Mouse (Mus musculus) MEL (cell line): ENCODE measurements around the gene Ntn3. TPM values are rescaled to one million over a fixed set of nuclear protein-coding genes. Genes with fewer than 3 reads are reported as not detected.

Source experiments
- DNase-seq: peaks from one replicate; pipeline ENCODE4 v3.0.0; 2011; ENCODE audit warnings: low read depth, low spot score
- H3K27ac ChIP-seq: 2 replicates; pipeline ENCODE4 v1.5.1; 2012; ENCODE audit warnings: low read depth, mild to moderate bottlenecking, control low read depth, low read length, moderate library complexity; ENCODE audit not compliant: control insufficient read depth
- H3K27me3 ChIP-seq, 2 experiments: fragments of 150-350 bp in 1 of 2; sonication (generic) in 1 of 2; 2 replicates each; pipeline ENCODE4 v1.6.1; 2012; ENCODE audit warnings: low read length in 2 of 2, mild to moderate bottlenecking in 2 of 2, improper control_type of control experiment in 1 of 2, moderate library complexity in 1 of 2; ENCODE audit not compliant: insufficient read depth in 2 of 2, control insufficient read depth in 1 of 2
- H3K36me3 ChIP-seq, 2 experiments: 2 replicates each; pipeline ENCODE4 v1.6.1; 2012 to 2014; ENCODE audit warnings: low read length in 2 of 2, improper control_type of control experiment in 1 of 2, inconsistent platforms in 1 of 2, mild to moderate bottlenecking in 1 of 2; ENCODE audit not compliant: insufficient read depth in 2 of 2, control insufficient read depth in 1 of 2
- H3K4me1 ChIP-seq, 2 experiments: fragments of 150-350 bp in 1 of 2; sonication (generic) in 1 of 2; 2 replicates each; pipeline ENCODE4 v1.6.1; 2012; ENCODE audit warnings: low read length in 2 of 2, improper control_type of control experiment in 1 of 2, mild to moderate bottlenecking in 1 of 2; ENCODE audit not compliant: insufficient read depth in 2 of 2, control insufficient read depth in 1 of 2
- H3K4me3 ChIP-seq, 2 experiments: fragments of 150-350 bp in 1 of 2; sonication (generic) in 1 of 2; 2 replicates each; pipeline ENCODE4 v1.5.1; 2012; ENCODE audit warnings: low read depth in 2 of 2, low read length in 2 of 2, mild to moderate bottlenecking in 2 of 2, moderate library complexity in 2 of 2, control low read depth in 1 of 2, improper control_type of control experiment in 1 of 2; ENCODE audit not compliant: control insufficient read depth in 1 of 2, insufficient read depth in 1 of 2
- H3K79me2 ChIP-seq: 2 replicates; pipeline ENCODE4 v1.6.1; 2012; ENCODE audit warnings: mild to moderate bottlenecking, low read length, moderate library complexity; ENCODE audit not compliant: control insufficient read depth, poor library complexity, insufficient read depth
- H3K9ac ChIP-seq: 2 replicates; pipeline ENCODE4 v1.6.1; 2012; ENCODE audit warnings: low read depth, mild to moderate bottlenecking, control low read depth, low read length, moderate library complexity; ENCODE audit not compliant: control insufficient read depth, poor library complexity, severe bottlenecking
- H3K9me3 ChIP-seq: fragments of 150-350 bp; sonication (generic); replicated peaks from 2 replicates; pipeline ENCODE4 v1.6.1; 2012; ENCODE audit warnings: mild to moderate bottlenecking, low read length, improper control_type of control experiment, moderate library complexity; ENCODE audit not compliant: insufficient read depth
- BHLHE40 ChIP-seq: IDR thresholded peaks from 2 replicates; pipeline ENCODE4 v1.6.1; 2012; ENCODE audit warnings: low read depth, mild to moderate bottlenecking, inconsistent platforms, low read length, improper control_type of control experiment, borderline replicate concordance
- CTCF ChIP-seq, 3 experiments: IDR thresholded peaks in 2 of 3; conservative IDR thresholded peaks in 1 of 3; 2 replicates each; pipeline ENCODE4 v1.5.1; 2011 to 2012; ENCODE audit warnings: low read length in 3 of 3, low read depth in 2 of 3, mild to moderate bottlenecking in 2 of 3, improper control_type of control experiment in 1 of 3, inconsistent platforms in 1 of 3, mixed read lengths in 1 of 3, moderate library complexity in 1 of 3; ENCODE audit not compliant: control insufficient read depth in 1 of 3, insufficient read depth in 1 of 3, poor library complexity in 1 of 3, severe bottlenecking in 1 of 3
- E2F4 ChIP-seq: IDR thresholded peaks from 2 replicates; pipeline ENCODE4 v1.6.1; 2011; ENCODE audit warnings: low read depth, low read length, improper control_type of control experiment, borderline replicate concordance
- ETS1 ChIP-seq: IDR thresholded peaks from 2 replicates; pipeline ENCODE4 v1.6.1; 2012; ENCODE audit warnings: low read depth, mild to moderate bottlenecking, inconsistent platforms, low read length, improper control_type of control experiment, moderate library complexity
- GABPA ChIP-seq: IDR thresholded peaks from 2 replicates; pipeline ENCODE4 v1.6.1; 2012; ENCODE audit warnings: low read depth, mild to moderate bottlenecking, inconsistent platforms, low read length, improper control_type of control experiment, moderate library complexity
- HCFC1 ChIP-seq: IDR thresholded peaks from 2 replicates; pipeline ENCODE4 v1.6.1; 2012; ENCODE audit warnings: low read depth, mild to moderate bottlenecking, inconsistent platforms, low read length, improper control_type of control experiment, moderate library complexity
- JUND ChIP-seq: IDR thresholded peaks from 2 replicates; pipeline ENCODE4 v1.6.1; 2011; ENCODE audit warnings: low read depth, mild to moderate bottlenecking, improper control_type of control experiment, low read length
- MAX ChIP-seq: IDR thresholded peaks from 2 replicates; pipeline ENCODE4 v1.6.1; 2011; ENCODE audit warnings: low read length, improper control_type of control experiment
- MEF2A ChIP-seq: IDR thresholded peaks from 2 replicates; pipeline ENCODE4 v1.6.1; 2014; ENCODE audit warnings: low read depth, mild to moderate bottlenecking, inconsistent platforms, low read length, improper control_type of control experiment; ENCODE audit not compliant: poor library complexity, insufficient replicate concordance, severe bottlenecking; ENCODE audit errors: extremely low read depth
- MXI1 ChIP-seq: IDR thresholded peaks from 2 replicates; pipeline ENCODE4 v1.6.1; 2011; ENCODE audit warnings: mild to moderate bottlenecking, low read depth, low read length, improper control_type of control experiment
- NELFE ChIP-seq: IDR thresholded peaks from 2 replicates; pipeline ENCODE4 v1.6.1; 2011; ENCODE audit warnings: low read depth, low read length, improper control_type of control experiment
- POLR2AphosphoS2 ChIP-seq: IDR thresholded peaks from 2 replicates; pipeline ENCODE4 v1.6.1; 2011; ENCODE audit warnings: low read length, improper control_type of control experiment
- RCOR1 ChIP-seq: IDR thresholded peaks from 2 replicates; pipeline ENCODE4 v1.6.1; 2012; ENCODE audit warnings: low read depth, mild to moderate bottlenecking, inconsistent platforms, low read length, improper control_type of control experiment
- SIN3A ChIP-seq: IDR thresholded peaks from 2 replicates; pipeline ENCODE4 v1.6.1; 2012; ENCODE audit warnings: low read length, improper control_type of control experiment, inconsistent platforms
- TAL1 ChIP-seq: IDR thresholded peaks from 2 replicates; pipeline ENCODE4 v1.6.1; 2012; ENCODE audit warnings: mild to moderate bottlenecking, inconsistent platforms, low read length, moderate library complexity, mixed read lengths
- TBP ChIP-seq: IDR thresholded peaks from 2 replicates; pipeline ENCODE4 v1.8.0; 2011; ENCODE audit warnings: low read depth, low read length, improper control_type of control experiment
- TCF12 ChIP-seq: IDR thresholded peaks from 2 replicates; pipeline ENCODE4 v1.6.1; 2014; ENCODE audit warnings: low read depth, mild to moderate bottlenecking, inconsistent platforms, low read length, improper control_type of control experiment, moderate library complexity
- UBTF ChIP-seq: IDR thresholded peaks from 2 replicates; pipeline ENCODE4 v1.6.1; 2012; ENCODE audit warnings: low read depth, mild to moderate bottlenecking, inconsistent platforms, low read length, improper control_type of control experiment, moderate library complexity, borderline replicate concordance; ENCODE audit not compliant: insufficient read depth
- USF2 ChIP-seq, 2 experiments: IDR thresholded peaks; 2 replicates each; pipeline ENCODE4 v1.6.1; 2011 to 2012; ENCODE audit warnings: improper control_type of control experiment in 2 of 2, low read length in 2 of 2, borderline replicate concordance in 1 of 2, inconsistent platforms in 1 of 2, low read depth in 1 of 2, mild to moderate bottlenecking in 1 of 2; ENCODE audit not compliant: insufficient read depth in 1 of 2
- ZC3H11A ChIP-seq: IDR thresholded peaks from 2 replicates; pipeline ENCODE4 v1.6.1; 2012; ENCODE audit warnings: low read depth, mild to moderate bottlenecking, inconsistent platforms, low read length, improper control_type of control experiment
- ZKSCAN1 ChIP-seq: IDR thresholded peaks from 2 replicates; pipeline ENCODE4 v1.6.1; 2012; ENCODE audit warnings: low read depth, mild to moderate bottlenecking, inconsistent platforms, low read length, improper control_type of control experiment, moderate library complexity
- polyA plus RNA-seq, 2 experiments: library from polyadenylated mRNA; stranded (reverse) in 1 of 2; unstranded in 1 of 2; fragments of >175 nt in 1 of 2; fragments of >200 nt in 1 of 2; gene quantifications; 2 replicates each; pipeline versions ENCODE4 v1.2.1 to v1.2.4; 2012; ENCODE audit warnings: low replicate concordance in 2 of 2, low read depth in 1 of 2; ENCODE audit not compliant: insufficient read length in 2 of 2, insufficient read depth in 1 of 2, missing spikeins in 1 of 2
- total RNA-seq: library from RNA; depleted of rRNA; stranded (reverse); fragments of 300-350 nt; gene quantifications from 2 replicates; pipeline ENCODE4 v1.2.3, GENCODE M21; 2012

Gene Ntn3
- total and polyA plus RNA-seq, 3 experiments = 2.5 to 2.7 TPM; not detected in 1

DNA sequence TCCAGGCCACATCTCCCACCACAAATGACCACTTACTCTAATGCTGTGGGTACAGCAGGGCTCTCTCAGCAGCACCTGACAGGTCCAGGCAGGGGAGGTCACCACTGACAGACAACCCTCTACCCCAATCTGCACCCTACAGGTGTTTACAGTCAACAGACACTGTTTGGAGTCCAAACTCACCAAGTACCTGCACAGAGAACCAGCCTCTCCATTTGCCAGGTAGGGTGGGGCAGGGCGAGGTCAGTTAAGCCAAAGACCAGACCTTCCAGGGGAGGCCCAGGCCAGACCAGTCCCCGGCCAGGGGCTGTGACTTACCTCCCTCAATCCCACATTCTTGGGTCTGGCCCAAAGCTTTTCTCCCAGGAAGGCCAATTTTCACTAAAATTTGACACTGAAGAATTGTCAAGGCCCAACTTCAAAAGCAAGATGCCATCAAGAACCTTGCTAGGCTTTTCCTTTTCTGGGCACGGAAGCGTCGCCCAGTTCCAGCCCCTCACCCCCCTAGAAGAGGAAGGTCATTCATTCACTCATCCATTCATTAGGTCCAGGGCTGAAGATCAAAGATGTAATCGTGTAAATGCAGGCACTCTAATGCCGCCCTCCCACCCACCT lies 41.3 kb downstream of the Ntn3 start:
- TF ChIP-seq BHLHE40 (no peak), E2F4 (no peak), TAL1 (no peak), RCOR1 (no peak), GABPA (no peak), UBTF (no peak), SIN3A (no peak), HCFC1 (no peak), JUND (no peak), USF2 (IDR thresholded peaks at IDR 0.05; ENCODE audit: borderline replicate concordance in 1 of 2, insufficient read depth in 1 of 2, low read depth in 1 of 2, low read length in 2 of 2) (no peak), ETS1 (no peak)
- Histone ChIP-seq H3K27me3 (no peaks in the 10 kb centered on the region), H3K9me3 (no peaks in the 10 kb centered on the region), H3K79me2 (peaks cover 35% of the 10 kb centered on the region), H3K36me3 (peaks cover 4 to 28% of the 10 kb centered on the region in 2 experiments), H3K4me1 (peaks cover 11 to 33% of the 10 kb centered on the region in 2 experiments), H3K27ac (peak overlapping the region; percentile 52), H3K4me3 (peak overlapping the region; percentile 81 to 88), H3K9ac (peak overlapping the region; percentile 96)
- no peak for DNase-seq

DNA sequence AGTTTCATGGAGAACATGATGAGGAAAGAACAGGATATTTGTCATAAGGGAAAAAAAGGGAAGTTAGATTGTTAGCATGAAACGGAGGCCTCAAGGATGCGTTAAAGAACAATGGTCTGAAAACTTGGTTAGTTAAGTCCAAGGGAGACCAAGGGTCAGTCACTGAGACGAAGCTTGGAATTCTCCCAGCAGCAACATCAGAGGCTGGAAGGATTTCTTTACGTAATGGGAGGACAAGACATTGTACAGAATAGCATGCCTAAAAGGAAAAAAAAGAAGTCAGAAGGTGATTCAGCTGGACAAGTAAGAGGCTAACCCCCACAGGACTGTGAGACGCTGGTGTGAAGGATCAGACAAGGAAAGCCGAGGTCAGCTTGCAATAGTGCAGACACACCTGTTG lies 42.2 kb downstream of the Ntn3 start:
- H3K9ac ChIP-seq = no peak overlapping the region; the same call in 1 of the 2 replicates
- DNase-seq = peak; percentile 45
- H3K4me1 ChIP-seq = peaks cover 11 to 35% of the 10 kb centered on the region in 2 experiments
- H3K27ac ChIP-seq = 0 out of 2 replicates have a peak overlapping the region, but pooled peaks have one; percentile 24
- H3K4me3 ChIP-seq = no peak overlapping the region
- TF ChIP-seq HCFC1 (no peak), UBTF (no peak), MAX (no peak)
- H3K36me3 ChIP-seq = peaks cover 4 to 28% of the 10 kb centered on the region in 2 experiments
- H3K9me3 ChIP-seq = no peaks in the 10 kb centered on the region
- H3K79me2 ChIP-seq = peaks cover 38% of the 10 kb centered on the region
- H3K27me3 ChIP-seq = no peaks in the 10 kb centered on the region

DNA sequence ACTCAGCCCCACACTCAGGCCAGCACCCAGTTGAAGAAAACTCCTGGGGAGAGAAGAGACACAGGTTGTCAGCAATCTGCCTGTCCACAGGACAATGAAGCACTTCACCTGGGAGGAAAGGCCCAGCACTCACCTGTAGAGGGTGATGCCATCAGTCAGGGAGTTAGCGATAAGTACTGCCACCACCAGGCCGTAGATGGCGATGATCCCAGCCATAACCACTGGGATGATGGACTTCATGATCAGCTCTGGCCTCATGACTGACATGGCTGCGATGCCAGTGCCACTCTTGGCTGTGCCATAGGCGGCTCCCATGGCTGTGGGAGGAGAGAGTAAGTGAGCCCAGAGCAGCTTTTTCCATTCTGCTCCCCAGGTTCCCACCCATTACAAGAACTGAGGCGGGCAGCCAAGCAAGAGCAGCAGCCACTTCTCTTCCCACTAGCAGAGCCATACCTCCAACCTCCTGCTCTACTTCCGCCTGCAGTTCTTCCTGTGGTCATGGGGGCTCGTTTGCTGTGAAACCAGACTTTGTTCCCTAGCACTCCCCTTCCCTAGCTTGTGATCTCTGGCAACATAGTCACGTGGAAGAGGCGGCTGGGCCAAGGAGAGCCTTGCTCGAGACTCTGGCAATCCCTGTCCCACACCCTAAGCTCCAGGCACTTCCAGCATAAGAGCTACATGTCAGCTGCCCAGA lies 44.6 kb downstream of the Ntn3 start:
- Histone ChIP-seq H3K27ac (no peak overlapping the region), H3K36me3 (peaks cover 4 to 12% of the 10 kb centered on the region in 2 experiments), H3K27me3 (no peaks in the 10 kb centered on the region), H3K4me3 (no peak overlapping the region), H3K79me2 (peaks cover 33% of the 10 kb centered on the region), H3K9me3 (no peaks in the 10 kb centered on the region), H3K9ac (no peak overlapping the region), H3K4me1 (peaks cover 2 to 19% of the 10 kb centered on the region in 2 experiments; a peak in 3 of 4 replicates)
- DNase-seq = no peak
- TF ChIP-seq MXI1 (no peak), CTCF (IDR thresholded peaks at IDR 0.05 in 2 of 3, conservative IDR thresholded peaks at IDR 0.05 in 1 of 3; ENCODE audit: control insufficient read depth in 1 of 3, insufficient read depth in 1 of 3, low read depth in 2 of 3, low read length in 3 of 3, poor library complexity in 1 of 3, severe bottlenecking in 1 of 3) (no peak), ZKSCAN1 (no peak), TBP (no peak), MEF2A (no peak), ZC3H11A (no peak), POLR2AphosphoS2 (no peak), NELFE (no peak), TCF12 (no peak), ETS1 (no peak)
- TF ChIP-seq, all 39 proteins: peak for 0
